Mouse (Mus musculus) midbrain, embryonic 11.5 days (tissue): Measurements from ENCODE around the gene Acvr1. TPM values are rescaled to one million over a fixed set of nuclear protein-coding genes. Genes with fewer than 3 reads are reported as not detected.

Source experiments
- ATAC-seq: fragments of 200-750 bp; cut with Nextera tagmentation; 2 replicates; pipeline ENCODE4 v1.8.0; 2017; ENCODE audit warnings: moderate TSS enrichment, moderate library complexity; ENCODE audit not compliant: low FRiP score
- DNase-seq: peaks from one replicate; pipeline ENCODE4 v3.0.0; 2015; ENCODE audit warnings: low spot score; ENCODE audit errors: missing footprints
- H3K27ac ChIP-seq: fragments of 300-500 bp; sonication (generic); 2 replicates; pipeline ENCODE4 v1.5.1; 2014; ENCODE audit warnings: low read depth, low read length
- H3K27me3 ChIP-seq: fragments of 300-500 bp; sonication (generic); 2 replicates; pipeline ENCODE4 v1.6.1; 2014; ENCODE audit warnings: mild to moderate bottlenecking, low read length, moderate library complexity, mixed read lengths; ENCODE audit not compliant: control insufficient read depth, insufficient read depth
- H3K36me3 ChIP-seq: fragments of 300-500 bp; sonication (generic); 2 replicates; pipeline ENCODE4 v1.6.1; 2014; ENCODE audit warnings: mild to moderate bottlenecking, low read length, moderate library complexity, mixed read lengths; ENCODE audit not compliant: control insufficient read depth, insufficient read depth
- H3K4me1 ChIP-seq: fragments of 300-500 bp; sonication (generic); 2 replicates; pipeline ENCODE4 v1.6.1; 2014; ENCODE audit warnings: low read length; ENCODE audit not compliant: control insufficient read depth, insufficient read depth
- H3K4me2 ChIP-seq: fragments of 300-500 bp; sonication (generic); 2 replicates; pipeline ENCODE4 v1.6.1; 2014; ENCODE audit warnings: mild to moderate bottlenecking, moderate library complexity
- H3K4me3 ChIP-seq: fragments of 300-500 bp; sonication (generic); 2 replicates; pipeline ENCODE4 v1.5.1; 2014; ENCODE audit warnings: low read depth, low read length
- H3K9ac ChIP-seq: fragments of 300-500 bp; sonication (generic); 2 replicates; pipeline ENCODE4 v1.6.1; 2014; ENCODE audit warnings: low read length
- H3K9me3 ChIP-seq: fragments of 300-500 bp; sonication (generic); 2 replicates; pipeline ENCODE4 v1.6.1; 2016; ENCODE audit warnings: low read length; ENCODE audit not compliant: control insufficient read depth
- WGBS: fragments of 180-500 bp; shearing (Covaris S2); extraction: QIAGEN DNeasy Blood & Tissue Kit; methylation state at CpG from one replicate; pipeline ENCODE4 v1.1.7; 2014; 5-methylcytosine and 5-hydroxymethylcytosine counted together
- polyA plus RNA-seq: library from polyadenylated mRNA; unstranded; fragments of >200 nt; fragmentation: Nextera tagmentation; extraction: Ambion mirVana; gene quantifications from 2 replicates; pipeline ENCODE4 v1.2.1, GENCODE M21; 2014

The Acvr1 gene
- polyA plus RNA-seq, result 4.7 and 4.9 TPM in 2 replicates

DNA sequence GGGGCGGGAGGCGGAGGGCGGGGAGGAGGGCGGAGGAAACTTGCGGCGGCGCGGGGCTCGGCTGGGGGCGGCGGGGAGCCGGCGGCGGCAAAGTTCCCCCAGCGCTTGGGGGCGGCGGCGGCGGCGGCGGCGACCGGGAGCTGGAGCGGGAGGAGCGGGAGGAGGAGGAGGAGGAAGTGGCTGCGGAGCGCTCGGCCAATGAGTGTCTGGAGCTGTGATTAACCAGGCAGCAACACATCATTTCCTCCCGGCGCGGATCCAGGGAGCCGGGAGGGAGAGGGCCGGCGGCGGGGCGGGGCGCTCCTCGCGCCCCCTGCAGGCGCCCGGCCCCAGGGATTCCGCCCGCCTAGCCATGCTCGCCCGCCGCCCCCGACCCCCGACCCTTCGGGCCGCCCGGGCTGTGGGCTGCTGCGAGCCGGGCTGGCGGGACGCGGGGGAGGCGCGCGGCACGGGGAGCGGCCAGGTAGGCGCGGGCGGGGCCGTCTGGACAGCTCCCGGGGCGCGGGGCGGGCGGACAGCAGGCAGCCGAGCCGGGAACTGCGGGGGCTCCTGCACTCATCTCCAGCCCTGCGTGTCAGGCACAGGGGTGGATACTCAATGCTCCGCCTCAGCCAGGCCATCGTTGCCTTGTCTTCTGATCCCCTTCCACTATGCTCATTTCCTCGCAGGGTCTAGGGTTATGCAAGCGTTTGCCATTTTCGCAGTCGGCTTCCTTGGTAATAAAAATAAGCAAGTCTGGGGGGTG lies at the start of gene Acvr1, which contains the start of gene Upp2:
TSS of gene Acvr1 (minus strand) at position 92 of the 745 bp plus-strand sequence.
TSS of gene Upp2 (plus strand) at position 233 of the 745 bp plus-strand sequence.
- H3K4me3 ChIP-seq, result peak within 1 kb of the TSS; percentile 89
- no peaks in the 10 kb centered on the region for H3K36me3 ChIP-seq
- H3K9me3 ChIP-seq, result no peaks in the 10 kb centered on the region
- H3K27me3 ChIP-seq, result no peaks in the 10 kb centered on the region
- H3K27ac ChIP-seq, result peak within 1 kb of the TSS; percentile 91
- peak within 1 kb of the TSS; percentile 88 for H3K9ac ChIP-seq
- 2% methylated on average over 33 of the region's 80 CpGs for WGBS
- peak within 1 kb of the TSS; percentile 66 for H3K4me2 ChIP-seq
- DNase-seq, result peak; percentile 96
- peaks cover 20% of the 10 kb centered on the region for H3K4me1 ChIP-seq
- peak; percentile 95 for ATAC-seq

DNA sequence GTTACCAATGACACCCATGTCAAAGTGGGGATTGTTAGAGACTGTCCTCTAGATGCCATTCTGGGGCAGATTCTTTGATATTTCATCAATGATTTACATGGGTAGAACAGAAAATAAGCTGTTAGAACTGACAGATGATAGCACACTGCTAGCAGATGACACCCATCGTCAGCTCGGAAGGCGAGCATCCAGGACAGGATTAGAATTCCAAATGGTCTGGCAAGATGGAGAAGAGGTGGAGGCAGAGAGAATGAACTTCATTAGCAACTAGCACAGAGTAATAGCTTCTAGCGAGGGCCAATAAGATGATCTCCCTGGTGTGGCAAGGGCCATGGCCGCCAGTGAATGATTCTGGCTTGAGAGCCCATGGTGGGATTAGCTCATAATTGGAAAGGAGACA lies 48.8 kb upstream of the Acvr1 start:
- H3K9me3 ChIP-seq, result no peaks in the 10 kb centered on the region
- no peak overlapping the region for H3K27ac ChIP-seq
- no peak overlapping the region for H3K9ac ChIP-seq
- H3K4me3 ChIP-seq, result no peak overlapping the region
- ATAC-seq (no peak), DNase-seq (no peak)
- H3K36me3 ChIP-seq, result no peaks in the 10 kb centered on the region
- no peaks in the 10 kb centered on the region for H3K4me1 ChIP-seq
- no peak overlapping the region for H3K4me2 ChIP-seq
- 93% methylated on average over 5 of the region's 5 CpGs for WGBS
- no peaks in the 10 kb centered on the region for H3K27me3 ChIP-seq

DNA sequence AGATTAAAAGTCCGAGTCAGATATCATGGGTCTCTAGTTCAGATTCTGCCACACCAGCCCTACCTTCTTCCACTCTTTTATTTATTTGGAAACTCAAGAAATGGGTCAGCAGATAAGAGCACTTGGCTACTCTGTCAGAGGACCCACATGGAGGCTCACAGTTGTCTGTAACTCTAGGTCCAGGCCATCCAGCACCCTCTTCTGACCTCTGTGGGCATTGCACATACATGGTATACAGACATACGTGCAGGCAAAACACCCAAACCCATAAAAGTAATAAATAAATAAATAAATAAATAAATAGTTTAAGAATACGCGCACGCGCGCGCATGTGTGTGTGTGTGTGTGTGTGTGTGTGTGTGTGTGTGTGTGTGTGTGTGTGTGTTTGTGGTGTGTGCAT lies 47.9 kb upstream of the Acvr1 start:
- no peaks in the 10 kb centered on the region for H3K27me3 ChIP-seq
- no peak overlapping the region for H3K9ac ChIP-seq
- H3K4me3 ChIP-seq, result no peak overlapping the region
- ATAC-seq, result no peak
- no peaks in the 10 kb centered on the region for H3K9me3 ChIP-seq
- H3K27ac ChIP-seq, result no peak overlapping the region
- H3K4me1 ChIP-seq, result no peaks in the 10 kb centered on the region
- DNase-seq, result no peak
- 91% methylated on average over 8 of the region's 8 CpGs for WGBS
- no peaks in the 10 kb centered on the region for H3K36me3 ChIP-seq
- no peak overlapping the region for H3K4me2 ChIP-seq

DNA sequence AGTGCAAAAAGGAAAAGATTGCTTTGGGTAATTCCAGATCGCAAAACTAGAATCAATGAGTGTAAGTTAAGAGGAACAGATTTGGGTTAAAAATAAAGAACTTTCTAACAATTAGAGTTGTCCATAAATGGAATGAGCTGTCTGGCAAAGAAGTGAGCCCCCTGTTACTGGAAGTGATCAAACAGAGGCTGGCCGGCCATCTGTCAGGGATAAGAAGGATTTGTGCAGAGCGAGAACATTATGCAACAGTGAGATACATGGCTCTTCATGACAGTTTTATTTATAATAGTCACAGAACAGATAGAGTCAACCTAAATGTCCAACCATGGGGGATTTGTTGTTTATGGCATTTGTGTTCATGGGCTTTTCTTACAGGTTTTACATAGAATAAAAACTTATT lies 46.8 kb upstream of the Acvr1 start:
- H3K27ac ChIP-seq, result no peak overlapping the region
- H3K9me3 ChIP-seq, result no peaks in the 10 kb centered on the region
- no peak overlapping the region for H3K9ac ChIP-seq
- ATAC-seq (no peak), DNase-seq (no peak)
- H3K4me2 ChIP-seq, result no peak overlapping the region
- H3K4me1 ChIP-seq, result no peaks in the 10 kb centered on the region
- no peak overlapping the region for H3K4me3 ChIP-seq
- H3K36me3 ChIP-seq, result no peaks in the 10 kb centered on the region
- WGBS, result 89% methylated on average over 3 of the region's 3 CpGs
- no peaks in the 10 kb centered on the region for H3K27me3 ChIP-seq

DNA sequence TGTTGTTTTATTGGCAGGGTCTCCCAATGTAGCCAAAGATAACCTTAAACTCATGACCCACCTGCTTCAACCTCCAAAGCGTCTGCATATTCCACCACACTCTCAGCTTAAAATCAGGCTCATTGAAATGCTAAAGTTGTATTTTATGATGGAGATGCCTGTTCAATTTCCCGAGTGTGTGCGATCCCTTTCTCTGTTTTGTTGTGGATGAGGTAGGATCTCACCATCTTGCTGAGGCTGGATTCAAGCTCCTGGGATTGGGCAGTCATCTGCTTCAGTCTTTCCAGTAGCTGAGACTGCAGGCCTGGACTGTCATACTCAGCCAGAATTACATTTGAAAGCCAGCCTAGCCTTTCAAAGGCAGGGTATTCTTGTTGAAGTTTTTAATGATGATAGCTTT lies 37.8 kb upstream of the Acvr1 start:
- Histone ChIP-seq H3K4me1 (no peaks in the 10 kb centered on the region), H3K4me2 (no peak overlapping the region), H3K27me3 (no peaks in the 10 kb centered on the region), H3K27ac (no peak overlapping the region), H3K9ac (no peak overlapping the region), H3K36me3 (no peaks in the 10 kb centered on the region), H3K9me3 (no peaks in the 10 kb centered on the region), H3K4me3 (no peak overlapping the region)
- DNase-seq (no peak), ATAC-seq (no peak)
- WGBS, result 93% methylated on average over 3 of the region's 3 CpGs

DNA sequence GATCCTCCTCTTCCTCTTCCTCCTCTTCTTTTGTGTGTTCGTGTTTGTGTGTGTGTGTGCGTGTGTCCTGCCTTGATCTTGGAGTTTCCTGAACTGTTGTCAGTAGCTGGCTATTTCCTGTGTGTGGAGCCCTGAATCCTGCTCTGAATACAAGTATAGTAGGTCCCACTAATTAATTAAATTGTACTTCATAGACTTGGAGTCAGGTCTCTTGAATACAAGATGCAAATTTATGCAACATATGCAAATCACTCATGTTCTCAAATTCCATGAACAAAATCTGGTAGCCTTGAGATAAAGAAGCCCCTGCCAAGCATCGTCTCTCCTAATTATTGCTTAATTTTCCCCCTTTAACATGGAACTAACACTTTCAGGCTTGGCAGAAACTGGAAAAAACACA lies 36.4 kb upstream of the Acvr1 start:
- no peak overlapping the region for H3K27ac ChIP-seq
- no peak for ATAC-seq
- no peak overlapping the region for H3K4me3 ChIP-seq
- H3K4me2 ChIP-seq, result no peak overlapping the region
- no peak overlapping the region for H3K9ac ChIP-seq
- 84% methylated on average over 3 of the region's 3 CpGs for WGBS
- H3K36me3 ChIP-seq, result no peaks in the 10 kb centered on the region
- no peaks in the 10 kb centered on the region for H3K4me1 ChIP-seq
- no peak for DNase-seq
- no peaks in the 10 kb centered on the region for H3K27me3 ChIP-seq
- no peaks in the 10 kb centered on the region for H3K9me3 ChIP-seq

DNA sequence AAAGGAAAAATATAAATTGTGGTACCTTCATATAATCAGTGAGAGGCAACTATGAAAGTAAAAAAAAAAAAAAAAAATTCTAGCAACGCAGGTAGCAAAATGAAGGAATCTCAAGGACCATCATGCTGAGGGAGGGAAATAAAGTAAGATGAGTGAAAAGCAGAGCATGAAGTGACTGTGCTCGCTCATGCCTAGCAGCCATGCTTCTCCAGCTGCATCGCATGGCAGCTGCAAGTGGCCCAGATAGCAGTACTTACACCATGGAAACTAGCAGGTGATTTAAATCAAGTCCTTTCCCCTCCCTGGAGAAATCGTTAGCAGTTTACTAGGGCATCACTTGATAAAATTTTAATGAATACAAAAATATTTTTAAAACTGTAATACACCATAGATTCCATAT lies 34.4 kb upstream of the Acvr1 start:
- Histone ChIP-seq H3K27ac (no peak overlapping the region), H3K4me2 (no peak overlapping the region), H3K4me1 (no peaks in the 10 kb centered on the region), H3K36me3 (no peaks in the 10 kb centered on the region), H3K9me3 (no peaks in the 10 kb centered on the region), H3K27me3 (no peaks in the 10 kb centered on the region), H3K4me3 (no peak overlapping the region), H3K9ac (no peak overlapping the region)
- WGBS, result 78% methylated on average over 4 of the region's 4 CpGs
- DNase-seq (no peak), ATAC-seq (no peak)

DNA sequence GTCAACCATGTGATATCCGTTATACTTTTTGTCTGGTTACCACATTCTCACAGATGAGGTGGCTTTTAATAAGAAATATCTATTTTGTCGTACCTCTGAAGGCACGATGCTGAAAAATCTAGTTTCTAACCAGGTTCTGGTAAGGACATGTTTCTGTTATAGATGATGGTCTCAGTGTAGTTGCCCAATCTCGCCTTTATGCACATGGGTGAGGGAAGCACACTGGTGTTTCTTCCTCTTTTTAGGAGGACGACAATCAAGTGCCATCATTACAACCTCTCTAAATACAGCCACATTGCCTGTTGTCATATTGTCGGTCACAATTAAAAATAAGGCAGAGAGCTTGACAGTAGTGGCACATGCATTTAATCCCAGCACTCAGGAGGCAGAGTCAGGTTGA lies 32.7 kb upstream of the Acvr1 start:
- no peak for ATAC-seq
- Histone ChIP-seq H3K9ac (no peak overlapping the region), H3K9me3 (no peaks in the 10 kb centered on the region), H3K27ac (no peak overlapping the region), H3K27me3 (no peaks in the 10 kb centered on the region), H3K36me3 (no peaks in the 10 kb centered on the region), H3K4me1 (no peaks in the 10 kb centered on the region), H3K4me3 (no peak overlapping the region), H3K4me2 (no peak overlapping the region)
- 93% methylated on average over 6 of the region's 6 CpGs for WGBS
- no peak for DNase-seq

DNA sequence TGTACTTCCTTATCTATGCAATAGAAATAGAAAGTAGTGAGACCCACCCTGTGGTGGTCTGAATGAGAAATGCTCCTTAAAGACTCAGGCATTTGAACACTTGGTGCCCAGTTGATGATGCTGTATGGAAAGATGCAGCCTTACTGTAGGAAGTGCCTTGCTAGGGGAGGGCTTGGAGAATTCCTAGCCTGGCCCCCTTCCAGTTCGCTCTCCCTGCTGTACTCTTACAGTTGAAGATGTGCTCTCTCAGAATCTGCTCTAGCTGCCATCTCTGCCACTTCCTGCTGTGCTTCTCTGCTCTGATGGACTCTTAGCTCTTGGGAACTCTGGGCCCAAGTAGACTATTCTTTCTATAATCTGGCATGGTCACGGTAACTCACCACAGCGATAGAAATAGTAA lies 30.6 kb upstream of the Acvr1 start:
- DNase-seq (no peak), ATAC-seq (no peak)
- Histone ChIP-seq H3K4me1 (no peaks in the 10 kb centered on the region), H3K9ac (no peak overlapping the region), H3K36me3 (no peaks in the 10 kb centered on the region), H3K4me3 (no peak overlapping the region), H3K9me3 (no peaks in the 10 kb centered on the region), H3K27ac (no peak overlapping the region), H3K27me3 (no peaks in the 10 kb centered on the region), H3K4me2 (no peak overlapping the region)
- 86% methylated on average over 3 of the region's 3 CpGs for WGBS
